Mouse (Mus musculus) bone marrow macrophage, adult 2 months (primary cell): ENCODE data around the gene Cd274.

ENCODE experiments used
- CTCF ChIP-seq: IDR thresholded peaks from 2 replicates; pipeline ENCODE4 v1.5.1; 2012; ENCODE audit warnings: low read depth, mild to moderate bottlenecking, low read length, moderate library complexity
- POLR2A ChIP-seq: IDR thresholded peaks from 2 replicates; pipeline ENCODE4 v1.6.1; 2012; ENCODE audit warnings: mild to moderate bottlenecking, low read depth, low read length, borderline replicate concordance

DNA sequence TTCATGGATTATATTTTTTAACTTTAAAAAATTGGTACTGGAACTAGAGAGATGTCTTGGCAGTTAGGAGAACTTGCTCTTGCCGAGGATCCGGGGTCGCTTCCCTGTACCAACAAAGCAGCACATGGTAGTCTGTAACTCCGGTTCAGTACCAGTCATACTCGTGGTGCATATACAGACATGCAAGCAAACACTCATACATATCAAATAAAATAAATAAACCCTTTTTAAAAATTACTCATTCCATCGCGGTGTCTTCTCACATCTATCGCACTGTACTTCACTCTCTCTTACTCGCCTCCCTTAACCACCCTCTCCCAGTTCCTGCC is 41.4 kb upstream of the Cd274 start:
- TF ChIP-seq CTCF (no peak), POLR2A (no peak)
